Mouse (Mus musculus): ENCODE measurements around the gene Actl11. TPM values are rescaled to one million over a fixed set of nuclear protein-coding genes. Genes with fewer than 3 reads are reported as not detected.

Gene Actl11
- total RNA-seq, 2 experiments from 2014 or later, result not detected

DNA sequence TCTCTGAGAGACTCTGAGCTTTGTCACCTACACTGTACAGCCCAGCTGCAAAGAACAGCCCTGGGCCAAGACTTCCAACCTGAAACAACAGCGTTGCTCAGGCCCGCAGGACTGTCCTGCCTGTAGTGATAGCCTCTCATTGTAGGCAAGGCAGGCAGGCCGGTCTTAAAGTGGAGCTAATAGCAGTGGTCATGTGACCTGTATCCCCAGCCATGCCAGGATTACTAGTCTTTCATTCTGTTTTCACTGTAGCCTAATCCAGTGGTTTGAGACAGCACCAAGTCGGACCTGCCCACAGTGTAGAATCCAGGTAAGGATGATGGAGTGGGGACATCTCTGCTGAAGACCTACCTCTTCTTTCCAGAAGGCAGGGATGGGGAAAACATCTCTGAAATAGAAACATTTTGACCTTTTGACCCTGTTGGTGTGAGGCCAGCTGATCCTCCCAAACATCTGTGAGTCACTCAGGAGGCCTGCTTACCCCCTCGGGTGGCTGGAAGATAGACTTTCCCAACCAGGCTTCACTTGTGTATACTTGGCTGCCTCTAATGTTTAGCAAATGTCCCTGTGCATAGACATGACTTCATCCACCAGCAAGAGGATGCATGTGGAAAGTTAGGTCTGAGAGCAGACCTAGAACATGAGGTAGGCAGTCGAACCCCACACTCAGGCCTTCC is 27.5 kb downstream of the Actl11 start:
- intact Hi-C loops (cut with DNase I; ENCODE audit: low total_unique reads), result no loop called here
- DNase-seq, result no peak

DNA sequence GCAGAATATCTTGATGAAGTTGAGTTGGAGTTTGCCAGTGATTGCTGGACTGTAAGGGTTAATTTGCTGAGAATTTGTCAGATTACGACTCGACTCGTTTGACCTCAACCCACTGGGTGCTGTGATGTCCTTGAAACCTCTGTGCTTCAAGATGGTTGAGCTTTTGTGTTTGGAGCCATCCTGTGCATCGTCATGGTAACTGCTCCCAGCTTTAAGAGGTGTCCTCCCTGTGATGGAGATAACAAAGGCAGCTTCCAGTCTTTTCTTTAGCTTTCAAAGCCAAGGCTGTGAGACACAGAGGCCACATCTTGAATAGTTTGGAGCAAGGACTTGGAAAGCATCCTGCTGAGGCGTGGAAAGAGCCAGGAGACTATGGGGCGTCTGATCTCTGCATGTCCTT is 28.9 kb downstream of the Actl11 start:
- DNase-seq, result no peak
- intact Hi-C loops (cut with DNase I; ENCODE audit: low total_unique reads), result no loop called here

DNA sequence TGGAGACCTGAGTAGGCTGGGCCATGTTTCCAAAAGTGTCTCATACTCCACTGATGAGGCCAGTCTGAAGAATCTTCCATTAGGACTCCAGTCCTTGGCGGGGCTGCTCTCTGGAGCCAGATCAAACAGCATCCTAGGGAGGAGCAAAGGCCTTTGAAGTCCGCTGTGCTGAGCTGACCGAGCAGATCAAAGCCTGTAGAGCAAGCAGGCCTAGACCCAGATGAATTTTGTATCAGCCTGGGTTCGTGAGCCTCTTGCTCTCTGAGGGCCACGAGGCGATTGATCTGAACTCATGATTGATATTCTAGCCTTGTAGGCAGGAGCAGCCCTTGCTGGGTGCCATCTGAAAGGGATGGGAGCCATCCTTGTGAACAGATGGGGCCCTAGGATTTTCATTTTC is 31.6 kb downstream of the Actl11 start:
- no peak for DNase-seq
- intact Hi-C loops (cut with DNase I; ENCODE audit: low total_unique reads), result no loop called here

DNA sequence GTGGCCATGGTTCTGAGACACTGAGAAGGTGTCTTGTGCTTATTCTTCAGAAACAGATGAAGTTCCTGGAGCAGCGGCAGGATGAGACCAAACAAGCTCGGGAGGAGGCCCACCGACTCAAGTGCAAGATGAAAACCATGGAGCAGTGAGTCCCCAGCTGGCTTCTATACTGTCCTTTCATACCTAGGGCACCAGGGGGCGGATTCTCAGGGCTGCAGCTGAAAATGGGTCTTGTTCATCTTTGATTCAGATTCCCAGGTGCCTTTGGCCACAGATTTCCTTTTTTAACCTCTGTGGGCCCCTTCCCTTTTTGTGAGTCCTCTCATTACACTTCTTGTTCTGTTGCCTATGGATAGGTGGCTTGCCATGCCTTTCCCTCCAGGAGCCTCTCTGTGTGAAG is 32.7 kb downstream of the Actl11 start:
- no peak for DNase-seq
- intact Hi-C loops (cut with DNase I; ENCODE audit: low total_unique reads), result no loop called here

DNA sequence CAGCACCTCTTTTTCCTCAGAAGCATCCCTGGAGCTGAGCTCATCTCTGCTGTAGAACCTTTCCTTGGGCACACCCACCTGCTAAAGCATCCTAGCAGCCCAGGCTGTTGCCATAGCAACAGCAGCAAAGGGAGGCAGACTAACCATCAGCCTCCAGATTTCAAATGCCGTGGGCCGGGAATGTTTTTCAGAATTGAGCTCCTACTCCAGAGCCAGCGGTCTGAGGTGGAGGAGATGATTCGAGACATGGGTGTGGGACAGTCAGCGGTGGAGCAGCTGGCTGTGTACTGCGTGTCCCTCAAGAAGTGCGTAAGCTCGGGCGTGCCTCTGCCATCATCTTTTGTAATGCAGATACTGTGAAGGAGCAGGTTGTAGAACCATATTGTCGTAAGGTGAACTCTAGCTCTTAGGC is 33.1 kb downstream of the Actl11 start:
- no peak for DNase-seq
- intact Hi-C loops (cut with DNase I; ENCODE audit: low total_unique reads), result no loop called here

DNA sequence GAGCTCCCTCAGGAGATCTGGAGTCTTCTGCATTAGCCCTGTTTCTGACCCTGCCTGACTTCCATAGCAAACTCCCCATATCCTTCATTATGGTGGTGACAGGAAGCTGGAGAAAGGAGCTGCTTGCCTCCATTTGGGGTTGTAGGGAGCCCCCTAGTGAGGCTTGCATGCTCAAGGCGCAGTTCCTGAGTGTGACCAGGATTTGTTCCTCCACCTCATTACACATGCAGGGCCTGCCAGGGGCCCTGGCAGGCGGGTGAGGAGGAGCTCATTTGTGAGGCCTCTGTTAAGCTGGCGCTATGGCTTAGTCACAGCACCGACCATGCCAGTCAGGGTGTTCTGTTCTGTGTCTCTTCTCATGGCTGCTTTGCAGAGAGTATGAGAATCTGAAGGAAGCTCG is 33.6 kb downstream of the Actl11 start:
- intact Hi-C loops (cut with DNase I; ENCODE audit: low total_unique reads), result no loop called here
- no peak for DNase-seq

DNA sequence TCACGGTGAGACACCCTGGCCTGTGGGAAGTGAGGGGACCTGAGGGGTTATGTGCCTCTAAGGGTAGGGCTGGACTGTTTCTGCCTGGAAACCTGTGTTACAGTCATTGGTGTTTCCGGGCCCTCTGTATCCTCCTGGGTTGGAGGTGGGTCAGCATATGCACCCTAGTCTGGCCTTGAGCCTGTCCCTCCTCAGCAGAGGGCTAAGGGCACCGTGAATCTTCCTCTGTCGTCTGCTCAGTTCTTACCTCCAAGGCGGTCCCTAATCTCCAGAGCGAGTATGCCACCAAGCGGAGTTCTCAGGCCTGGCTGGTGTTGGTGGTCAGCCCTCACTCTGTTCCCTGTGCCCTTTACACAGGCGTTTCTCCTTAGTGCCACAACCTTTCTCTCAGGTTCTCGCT is 34.6 kb downstream of the Actl11 start:
- DNase-seq, result no peak
- intact Hi-C loops (cut with DNase I; ENCODE audit: low total_unique reads), result no loop called here

DNA sequence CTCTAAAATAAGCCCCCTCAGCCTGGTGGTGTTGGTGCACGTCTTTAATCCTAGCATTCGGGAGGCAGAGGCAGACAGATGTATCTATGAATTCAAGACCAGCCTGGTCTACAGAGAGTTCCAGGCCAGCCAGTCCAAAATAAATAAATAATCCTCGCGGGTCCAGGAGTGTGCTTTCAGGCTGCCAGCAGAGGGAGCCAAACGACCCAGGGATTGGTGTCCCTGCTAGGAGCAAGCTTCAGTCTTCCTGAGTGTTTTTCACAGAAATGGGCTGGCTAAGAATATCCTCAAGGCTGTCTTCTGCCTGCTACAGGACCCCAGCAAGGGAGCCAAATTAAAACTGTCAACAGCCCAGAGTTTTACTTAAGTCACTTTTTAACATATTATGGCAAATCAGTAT is 35.4 kb downstream of the Actl11 start:
- intact Hi-C loops (cut with DNase I; ENCODE audit: low total_unique reads), result no loop called here
- peak; percentile 89 for DNase-seq

DNA sequence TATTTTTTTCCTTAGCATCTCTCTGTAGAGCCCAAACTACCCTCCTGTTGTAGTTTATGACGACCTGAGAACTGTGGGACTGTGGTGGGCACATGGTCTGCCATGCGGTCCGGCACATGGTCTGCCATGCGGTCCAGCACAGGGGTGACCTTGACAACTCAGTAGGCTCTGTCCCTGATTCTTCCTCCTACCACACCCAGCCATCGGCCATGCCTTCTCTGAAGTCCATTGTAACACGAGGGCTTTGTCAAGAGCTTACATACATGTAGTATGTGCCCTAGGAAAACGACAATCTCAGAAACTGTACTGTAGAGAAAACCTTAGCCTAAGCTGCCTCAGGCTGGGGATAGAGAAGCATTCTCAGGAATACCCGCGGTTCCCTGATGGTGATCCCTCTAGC is 36.4 kb downstream of the Actl11 start:
- DNase-seq, result no peak
- intact Hi-C loops (cut with DNase I; ENCODE audit: low total_unique reads), result loop anchor here (5.0 kb wide), 1 partner anchor 98 kb away; no protein-coding TSS in a partner anchor

DNA sequence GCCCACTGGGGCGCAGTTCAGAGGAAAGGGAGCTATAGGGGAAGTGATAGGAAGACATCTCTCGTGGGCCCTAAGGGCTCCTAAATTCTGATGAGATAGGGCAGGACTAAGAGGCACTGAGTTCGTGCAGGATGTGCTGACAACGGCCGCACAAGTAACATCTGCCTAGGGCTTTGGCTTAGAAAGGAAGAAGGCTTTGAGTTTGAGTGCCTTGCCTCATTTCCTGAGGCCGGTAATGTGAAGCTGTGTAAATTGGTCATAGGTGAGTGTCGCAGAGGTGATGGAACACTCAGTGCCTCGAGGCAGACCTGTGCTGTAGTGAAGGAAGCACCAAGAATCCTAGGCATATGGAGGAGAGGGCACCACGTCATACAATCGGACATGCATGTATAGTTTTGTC is 38.4 kb downstream of the Actl11 start:
- no peak for DNase-seq
- intact Hi-C loops (cut with DNase I; ENCODE audit: low total_unique reads), result loop anchor here (5.0 kb wide), 1 partner anchor 96 kb away; no protein-coding TSS in a partner anchor

DNA sequence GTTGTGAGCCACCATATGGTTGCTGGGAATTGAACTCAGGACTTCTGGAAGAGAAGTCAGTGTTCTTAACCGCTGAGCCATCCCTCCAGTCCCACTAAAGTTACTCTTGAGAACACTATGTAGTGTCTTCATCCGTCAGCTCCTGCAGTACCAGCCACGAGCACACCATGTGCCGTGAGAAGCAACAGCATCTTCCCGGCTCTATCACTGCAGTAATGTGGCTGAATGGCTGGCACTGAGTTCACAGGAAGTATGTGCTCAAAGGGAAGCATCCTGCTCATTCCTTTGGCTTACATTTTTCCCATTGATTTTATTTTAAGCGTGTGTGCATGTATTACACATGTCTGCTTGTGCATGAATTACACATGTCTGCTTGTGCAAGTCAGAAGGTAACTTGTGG is 39.2 kb downstream of the Actl11 start:
- intact Hi-C loops (cut with DNase I; ENCODE audit: low total_unique reads), result loop anchor here (5.0 kb wide), 1 partner anchor 95 kb away; no protein-coding TSS in a partner anchor

DNA sequence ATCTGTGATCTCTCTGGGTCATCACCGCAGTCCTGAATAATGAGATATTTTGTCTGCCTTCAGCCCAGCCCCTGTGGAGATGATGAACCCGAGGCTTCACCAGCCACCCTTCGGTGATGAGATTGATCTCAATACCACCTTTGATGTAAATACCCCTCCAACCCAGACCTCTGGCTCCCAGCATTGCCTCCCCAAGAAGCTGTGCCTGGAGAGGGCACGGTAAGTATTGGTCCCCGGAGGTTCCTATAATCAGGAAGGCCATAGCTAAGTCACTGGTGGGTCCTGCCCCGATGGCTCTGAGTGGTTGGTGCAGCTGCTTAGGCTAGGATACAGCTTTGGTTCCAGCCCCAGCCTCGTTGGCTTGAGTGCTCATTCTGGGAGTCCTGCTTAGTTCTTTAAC is 40.3 kb downstream of the Actl11 start:
- intact Hi-C loops (cut with DNase I; ENCODE audit: low total_unique reads), result loop anchor here (5.0 kb wide), 1 partner anchor 94 kb away; no protein-coding TSS in a partner anchor
- DNase-seq, result no peak

More for the DNA sequence above, 39.2 kb downstream of the Actl11 start:
- no peak for DNase-seq

DNA sequence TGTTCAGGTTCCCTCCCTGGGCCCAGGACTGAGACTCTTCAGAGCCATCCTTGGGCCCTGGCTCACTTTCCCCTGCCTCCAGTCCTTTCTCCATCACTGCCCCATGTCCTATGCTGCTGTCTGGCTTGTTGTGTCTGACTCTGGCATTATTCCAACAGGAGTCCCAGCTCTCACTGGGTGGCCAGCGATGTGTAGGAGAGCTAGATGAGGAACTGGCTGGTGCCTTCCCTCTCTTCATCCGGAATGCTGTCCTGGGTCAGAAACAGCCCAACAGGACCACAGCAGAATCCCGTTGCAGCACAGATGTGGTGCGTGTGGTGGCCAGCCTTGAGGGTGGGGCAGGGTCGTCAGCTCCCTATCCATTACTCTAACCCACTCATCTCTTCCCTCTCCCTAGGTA is 42.0 kb downstream of the Actl11 start:
- intact Hi-C loops (cut with DNase I; ENCODE audit: low total_unique reads), result no loop called here
- DNase-seq, result no peak

DNA sequence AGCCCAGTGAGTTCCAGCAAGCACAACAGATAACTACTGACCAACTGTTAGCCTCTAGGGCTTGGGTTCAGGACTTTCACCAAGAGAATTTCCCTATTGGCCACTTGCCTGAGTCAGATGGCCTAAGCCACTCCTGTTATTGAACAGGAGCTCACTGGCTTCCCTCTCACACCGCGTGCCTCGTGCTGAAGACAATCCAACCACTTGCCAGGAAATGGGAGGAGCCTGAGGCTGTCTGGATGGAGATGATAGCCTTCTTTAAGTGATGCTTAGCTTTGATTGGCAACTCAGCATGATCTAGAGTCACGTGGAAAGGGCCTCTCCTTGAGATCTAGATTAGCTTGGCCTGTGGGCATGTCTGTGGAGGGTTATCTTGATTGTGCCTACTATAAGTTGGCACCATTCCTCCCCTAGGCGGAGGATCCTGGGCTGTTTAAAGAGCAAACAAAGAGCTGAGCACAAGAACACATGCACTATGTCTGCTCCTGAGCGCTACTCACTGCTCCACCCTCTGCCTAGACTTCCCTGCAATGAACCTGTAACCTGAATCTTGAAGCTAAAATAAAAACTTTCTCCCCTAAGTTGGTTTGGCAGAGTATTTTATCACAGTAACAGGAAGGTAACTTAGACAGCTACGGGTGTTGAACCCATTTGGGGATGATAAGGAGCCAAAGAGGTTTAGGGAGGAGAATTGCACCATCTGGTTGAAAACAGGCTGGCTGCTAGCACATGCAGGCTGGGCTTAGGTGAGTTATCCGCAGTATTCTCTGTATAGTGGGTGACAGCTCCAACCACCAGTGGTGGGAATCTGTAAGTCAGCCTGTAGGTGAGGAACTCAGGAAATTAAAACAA is 43.6 kb downstream of the Actl11 start:
- intact Hi-C loops (cut with DNase I; ENCODE audit: low total_unique reads), result no loop called here
- no peak for DNase-seq

DNA sequence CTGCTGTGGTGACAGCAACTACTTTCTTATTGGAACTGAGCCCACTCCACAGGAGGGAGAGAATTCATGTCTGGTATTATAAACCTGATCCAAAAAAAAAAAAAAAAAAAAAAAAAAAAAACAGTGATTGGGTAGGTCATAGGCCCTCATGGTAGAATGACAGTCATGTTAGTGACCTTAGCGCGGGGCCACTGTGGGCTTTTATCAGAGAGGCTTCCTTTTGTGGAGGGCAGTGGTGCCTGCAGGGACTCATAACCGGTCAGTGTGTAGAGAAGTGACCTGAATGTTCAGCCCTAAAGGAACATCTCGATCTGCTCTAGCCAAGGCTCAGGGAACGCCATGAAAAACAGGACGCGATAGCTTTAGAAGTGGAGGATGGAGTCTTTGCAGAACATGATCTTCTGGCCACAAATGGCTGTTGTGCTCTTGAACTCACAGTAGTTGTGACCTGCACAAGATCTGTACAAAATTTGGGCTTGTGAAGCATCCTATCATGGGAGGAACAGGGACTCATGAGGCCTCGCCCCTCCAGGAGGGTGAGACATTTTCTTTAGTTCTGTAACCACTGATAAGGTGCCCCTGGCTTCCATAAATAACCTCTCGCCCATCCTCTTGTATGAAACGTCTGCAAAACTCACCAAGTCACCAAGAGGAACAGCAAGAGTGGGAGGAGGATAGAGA is 46.4 kb downstream of the Actl11 start:
- no peak for DNase-seq
- intact Hi-C loops (cut with DNase I; ENCODE audit: low total_unique reads), result no loop called here

DNA sequence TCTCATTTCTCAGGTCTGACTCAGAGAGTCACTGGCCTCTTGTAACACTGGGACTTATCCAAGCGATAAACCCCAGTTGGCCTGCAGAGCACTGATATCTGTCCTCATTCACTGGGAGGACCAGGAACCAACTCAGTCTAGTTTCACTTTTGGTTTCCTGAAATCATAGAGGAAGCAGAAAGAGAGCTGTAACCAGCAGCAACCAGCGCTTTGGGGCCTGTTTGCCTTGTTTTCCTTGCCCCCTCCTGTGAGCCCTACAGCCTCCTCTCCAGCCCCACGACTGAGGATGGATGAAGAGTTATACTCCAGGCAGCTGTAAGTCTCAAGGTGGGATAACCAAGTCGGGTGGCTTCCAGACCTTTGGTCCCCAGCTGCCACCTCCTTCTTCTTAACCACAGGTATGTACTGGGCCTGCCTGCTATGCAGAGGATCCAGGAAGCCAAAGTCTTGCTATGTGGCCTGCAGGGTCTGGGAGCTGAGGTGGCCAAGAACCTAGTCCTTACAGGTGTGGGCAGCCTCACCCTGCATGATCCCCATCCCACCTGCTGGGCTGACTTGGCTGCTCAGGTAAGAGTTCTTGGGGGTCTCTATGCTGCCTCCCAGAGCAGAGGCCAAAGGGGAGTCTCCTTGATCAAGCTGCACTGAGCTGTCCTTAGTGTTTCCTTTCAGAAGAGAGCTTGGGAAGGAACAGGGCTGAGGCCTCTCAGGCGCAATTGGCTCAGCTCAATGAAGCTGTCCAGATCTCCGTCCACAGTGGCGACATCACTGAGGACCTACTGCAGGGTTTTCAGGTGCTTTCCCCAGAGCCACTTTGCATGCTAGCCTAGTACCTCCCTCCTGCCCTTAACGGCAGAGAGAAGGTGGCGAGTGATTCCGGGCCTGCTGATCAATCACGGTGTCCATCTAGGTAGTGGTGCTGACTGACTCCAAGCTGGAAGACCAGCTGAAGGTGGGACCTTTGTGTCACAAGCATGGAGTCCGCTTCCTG is 47.4 kb downstream of the Actl11 start, which contains the start of gene Uba7:
TSS of gene Uba7 (plus strand) at position 107 of the 988 bp plus-strand sequence.
- intact Hi-C loops (cut with DNase I; ENCODE audit: low total_unique reads), result no loop called here
- no peak for DNase-seq

DNA sequence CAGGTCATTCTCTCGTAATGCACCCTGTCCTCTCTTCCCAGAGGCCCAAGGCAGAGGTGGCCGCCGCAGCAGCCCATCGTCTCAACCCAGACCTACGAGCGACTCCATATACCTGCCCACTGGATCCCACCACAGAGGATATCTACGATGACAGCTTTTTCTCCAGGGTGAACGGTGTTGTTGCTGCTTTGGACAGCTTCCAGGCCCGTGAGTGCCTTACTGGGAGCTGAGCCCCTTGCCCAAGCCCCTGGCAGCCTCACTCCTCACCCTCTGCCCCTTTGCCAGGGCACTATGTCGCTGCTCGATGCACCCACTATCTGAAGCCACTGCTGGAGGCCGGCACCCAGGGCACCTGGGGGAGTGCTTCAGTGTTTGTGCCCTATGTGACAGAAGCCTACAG is 50.5 kb downstream of the Actl11 start:
- DNase-seq, result no peak
- intact Hi-C loops (cut with DNase I; ENCODE audit: low total_unique reads), result no loop called here
